Mouse (Mus musculus) left cerebral cortex, adult 6 months (tissue): ENCODE data around the gene Ttc6. TPM values are rescaled to one million over a fixed set of nuclear protein-coding genes. Genes with fewer than 3 reads are reported as not detected.

Experiments
- long read RNA-seq, 2 experiments: library from polyadenylated mRNA; unstranded; transcript quantifications; one replicate each; pipeline ENCODE4 v2.0.0; 2019 to 2020
- polyA plus RNA-seq: library from polyadenylated mRNA; unstranded; fragments of <200 nt; fragmentation: Nextera tagmentation; gene quantifications from 2 replicates; pipeline ENCODE4 v1.2.3, GENCODE M21; 2021

Gene Ttc6
- polyA plus RNA-seq, result not detected in 2 replicates
- long read RNA-seq, experiment 1, result 0 reads
- long read RNA-seq, experiment 2, result 0 reads

DNA sequence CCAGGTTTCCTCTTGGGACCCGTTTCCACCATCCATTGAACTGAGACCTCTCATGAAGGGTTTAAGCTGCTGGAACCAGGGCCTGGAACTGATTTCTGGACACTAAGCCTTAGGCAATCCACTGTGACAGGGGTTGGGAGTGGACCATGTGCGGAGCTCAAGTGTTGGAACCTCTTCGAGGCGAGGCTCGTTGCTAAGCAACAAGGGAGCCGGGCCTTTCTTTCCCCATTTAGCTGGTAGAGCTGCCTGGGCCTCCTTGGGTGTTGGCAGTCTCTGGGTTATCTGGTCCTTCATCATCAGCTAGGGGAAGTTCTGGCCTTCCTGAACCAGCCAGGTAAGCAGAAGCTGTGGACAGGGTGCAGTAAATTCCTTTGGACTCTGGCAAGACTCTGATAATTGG lies at the start of gene Ttc6:
TSS of gene Ttc6 (plus strand) at position 205 of the 400 bp plus-strand sequence.

DNA sequence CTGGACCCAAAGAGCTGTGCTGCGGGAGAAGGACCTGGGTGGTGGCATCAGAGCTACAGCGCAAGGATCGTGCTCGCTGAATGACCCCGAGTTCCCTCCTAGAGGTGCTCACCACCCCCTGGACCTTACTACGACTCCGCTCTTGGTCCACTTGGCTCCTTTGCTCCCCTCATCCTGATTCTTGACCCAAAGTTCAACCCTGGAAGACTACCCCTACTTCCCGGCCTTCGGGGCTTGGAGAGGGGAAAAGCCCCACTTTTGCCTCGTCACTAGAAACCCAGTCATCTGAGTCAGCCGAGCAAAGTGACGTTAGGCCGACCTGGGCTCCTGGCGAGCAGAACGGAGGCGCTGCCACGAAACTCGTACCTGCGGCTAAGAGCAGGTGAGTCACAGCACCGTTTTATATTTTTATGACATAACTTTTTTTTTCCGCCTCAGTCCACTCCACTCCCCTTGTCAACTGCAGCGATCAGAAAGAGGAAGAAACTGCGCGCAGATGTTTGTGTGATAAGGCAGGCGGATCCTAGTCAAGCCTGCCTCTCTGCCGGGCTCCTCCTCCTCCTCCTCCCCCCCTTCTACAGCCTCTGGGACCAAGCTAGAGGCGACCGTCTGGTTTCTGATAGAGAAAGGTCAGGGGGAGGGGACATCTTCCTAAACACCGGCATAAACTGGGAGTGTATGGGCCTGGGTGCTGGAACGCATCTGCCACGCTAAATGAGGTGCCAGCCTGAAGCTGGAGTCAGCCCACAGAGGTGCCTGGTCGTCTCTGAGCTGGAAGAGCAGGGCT lies 17.3 kb upstream of the Ttc6 start, which contains the start of gene Foxa1:
TSS of gene Foxa1 (minus strand) at position 502 of the 787 bp plus-strand sequence.

Other genes starting within 250 kb of the Ttc6 start
- not detected in 2 replicates for gene Foxa1, start 17.2 kb upstream of the Ttc6 start, polyA plus RNA-seq